Mouse (Mus musculus) heart, embryonic 11.5 days (tissue): ENCODE results near the gene Zbtb40. TPM values are rescaled to one million over a fixed set of nuclear protein-coding genes. Genes with fewer than 3 reads are reported as not detected.

Experiments
- ATAC-seq: fragments of 200-750 bp; cut with Nextera tagmentation; replicated peaks from 2 replicates; pipeline ENCODE4 v1.8.0; 2017; ENCODE audit warnings: moderate library complexity; ENCODE audit not compliant: insufficient number of reproducible peaks, low FRiP score, low TSS enrichment
- H3K27ac ChIP-seq: fragments of 300-500 bp; sonication (generic); 2 replicates; pipeline ENCODE4 v1.5.1; 2014; ENCODE audit warnings: mild to moderate bottlenecking, low read depth, low read length
- H3K27me3 ChIP-seq: fragments of 300-500 bp; sonication (generic); 2 replicates; pipeline ENCODE4 v1.6.1; 2014; ENCODE audit warnings: mild to moderate bottlenecking, low read length, mixed read lengths; ENCODE audit not compliant: control insufficient read depth, insufficient read depth
- H3K36me3 ChIP-seq: fragments of 300-500 bp; sonication (generic); 2 replicates; pipeline ENCODE4 v1.6.1; 2014; ENCODE audit warnings: mild to moderate bottlenecking, low read length, moderate library complexity, mixed read lengths; ENCODE audit not compliant: control insufficient read depth, insufficient read depth
- H3K4me1 ChIP-seq: fragments of 300-500 bp; sonication (generic); 2 replicates; pipeline ENCODE4 v1.6.1; 2014; ENCODE audit warnings: low read length; ENCODE audit not compliant: control insufficient read depth, insufficient read depth
- H3K4me2 ChIP-seq: fragments of 300-500 bp; sonication (generic); 2 replicates; pipeline ENCODE4 v1.6.1; 2014; ENCODE audit warnings: mild to moderate bottlenecking, moderate library complexity
- H3K4me3 ChIP-seq: fragments of 300-500 bp; sonication (generic); 2 replicates; pipeline ENCODE4 v1.5.1; 2014; ENCODE audit warnings: low read depth, low read length
- H3K9ac ChIP-seq: fragments of 300-500 bp; sonication (generic); 2 replicates; pipeline ENCODE4 v1.6.1; 2014; ENCODE audit warnings: mild to moderate bottlenecking, low read depth, low read length, moderate library complexity
- H3K9me3 ChIP-seq: fragments of 300-500 bp; sonication (generic); replicated peaks from 2 replicates; pipeline ENCODE4 v1.6.1; 2016; ENCODE audit warnings: low read length; ENCODE audit not compliant: control insufficient read depth
- WGBS: fragments of 180-500 bp; shearing (Covaris S2); extraction: QIAGEN DNeasy Blood & Tissue Kit; methylation state at CpG from one replicate; pipeline ENCODE4 v1.1.7; 2014; ENCODE audit not compliant: insufficient replicate concordance; 5-methylcytosine and 5-hydroxymethylcytosine counted together
- polyA plus RNA-seq: library from polyadenylated mRNA; unstranded; fragments of >200 nt; fragmentation: Nextera tagmentation; extraction: Ambion mirVana; gene quantifications from 2 replicates; pipeline ENCODE4 v1.2.1, GENCODE M21; 2014

Gene Zbtb40
- 3.5 and 3.7 TPM in 2 replicates for polyA plus RNA-seq

GRCm38 (mm10) chr4:137048550-137049032 lies at the start of gene Zbtb40:
Gene Zbtb40, minus strand, starts transcription at chr4:137048801.
- peak; percentile 86 for ATAC-seq
- 1% methylated on average over 32 of the region's 32 CpGs for WGBS
- peak within 1 kb of the TSS; percentile 73 for H3K4me2 ChIP-seq
- H3K27ac ChIP-seq: peak within 1 kb of the TSS; percentile 54
- peaks cover 11% of the 10 kb centered on the region; the same call in 1 of the 2 replicates for H3K27me3 ChIP-seq
- H3K9me3 ChIP-seq: 0 out of 2 replicates have a peak, but pooled peaks cover 5% of the 10 kb centered on the region
- H3K4me3 ChIP-seq: peak within 1 kb of the TSS; percentile 86
- H3K36me3 ChIP-seq: no peaks in the 10 kb centered on the region
- peaks cover 15% of the 10 kb centered on the region for H3K4me1 ChIP-seq
- peak within 1 kb of the TSS; percentile 69 for H3K9ac ChIP-seq

GRCm38 (mm10) chr4:137097984-137098327 lies 49.4 kb upstream of the Zbtb40 start:
- Histone ChIP-seq H3K4me3 (no peak overlapping the region), H3K27me3 (no peaks in the 10 kb centered on the region), H3K9ac (no peak overlapping the region), H3K4me1 (peaks cover 2% of the 10 kb centered on the region; the same call in 1 of the 2 replicates), H3K9me3 (no peaks in the 10 kb centered on the region), H3K36me3 (no peaks in the 10 kb centered on the region), H3K4me2 (no peak overlapping the region), H3K27ac (no peak overlapping the region)
- 48% methylated on average over 4 of the region's 4 CpGs for WGBS
- ATAC-seq: no peak

- 67% methylated on average over 17 of the region's 17 CpGs for WGBS
- H3K4me2 ChIP-seq: no peak overlapping the region
- no peak overlapping the region for H3K4me3 ChIP-seq
- no peaks in the 10 kb centered on the region for H3K36me3 ChIP-seq
- no peaks in the 10 kb centered on the region for H3K27me3 ChIP-seq
- ATAC-seq: no peak
- H3K9me3 ChIP-seq: no peaks in the 10 kb centered on the region
- peaks cover 2% of the 10 kb centered on the region; the same call in 1 of the 2 replicates for H3K4me1 ChIP-seq
- no peak overlapping the region for H3K9ac ChIP-seq
- H3K27ac ChIP-seq: no peak overlapping the region
These were observed 48.8 kb upstream of the Zbtb40 start for GRCm38 (mm10) chr4:137097246-137097983.

- Histone ChIP-seq H3K36me3 (no peaks in the 10 kb centered on the region), H3K27ac (no peak overlapping the region), H3K4me2 (peak overlapping the region; percentile 14; the same call in 1 of the 2 replicates), H3K4me1 (peaks cover 2% of the 10 kb centered on the region; the same call in 1 of the 2 replicates), H3K9ac (no peak overlapping the region), H3K27me3 (no peaks in the 10 kb centered on the region), H3K4me3 (no peak overlapping the region), H3K9me3 (no peaks in the 10 kb centered on the region)
- 27% methylated on average over 10 of the region's 10 CpGs for WGBS
- ATAC-seq: no peak
These were observed 47.8 kb upstream of the Zbtb40 start for GRCm38 (mm10) chr4:137096353-137096752.

- 32% methylated on average over 18 of the region's 18 CpGs for WGBS
- Histone ChIP-seq H3K4me1 (no peaks in the 10 kb centered on the region), H3K4me2 (no peak overlapping the region)
These were observed 36.6 kb upstream of the Zbtb40 start for GRCm38 (mm10) chr4:137085083-137085810.

GRCm38 (mm10) chr4:137082866-137083265 lies 34.3 kb upstream of the Zbtb40 start:
- Histone ChIP-seq H3K36me3 (no peaks in the 10 kb centered on the region), H3K27ac (no peak overlapping the region), H3K4me2 (no peak overlapping the region), H3K9ac (no peak overlapping the region), H3K4me3 (no peak overlapping the region), H3K9me3 (no peaks in the 10 kb centered on the region), H3K4me1 (no peaks in the 10 kb centered on the region), H3K27me3 (peaks cover 5% of the 10 kb centered on the region; the same call in 1 of the 2 replicates)
- ATAC-seq: no peak
- WGBS: 15% methylated on average over 2 of the region's 2 CpGs

More at GRCm38 (mm10) chr4:137085083-137085810, 36.6 kb upstream of the Zbtb40 start:
- H3K9me3 ChIP-seq: no peaks in the 10 kb centered on the region
- H3K27ac ChIP-seq: no peak overlapping the region
- H3K36me3 ChIP-seq: no peaks in the 10 kb centered on the region
- peaks cover 5% of the 10 kb centered on the region; the same call in 1 of the 2 replicates for H3K27me3 ChIP-seq
- H3K9ac ChIP-seq: no peak overlapping the region
- no peak for ATAC-seq
- H3K4me3 ChIP-seq: no peak overlapping the region

GRCm38 (mm10) chr4:137081401-137081800 lies 32.8 kb upstream of the Zbtb40 start:
- Histone ChIP-seq H3K4me1 (no peaks in the 10 kb centered on the region), H3K4me3 (no peak overlapping the region), H3K4me2 (no peak overlapping the region), H3K9me3 (no peaks in the 10 kb centered on the region), H3K9ac (no peak overlapping the region), H3K36me3 (no peaks in the 10 kb centered on the region), H3K27ac (no peak overlapping the region), H3K27me3 (peaks cover 2% of the 10 kb centered on the region; the same call in 1 of the 2 replicates)
- 85% methylated on average over 4 of the region's 4 CpGs for WGBS
- no peak for ATAC-seq

GRCm38 (mm10) chr4:137077216-137077615 lies 28.6 kb upstream of the Zbtb40 start:
- Histone ChIP-seq H3K27me3 (no peaks in the 10 kb centered on the region), H3K9me3 (no peaks in the 10 kb centered on the region), H3K4me2 (no peak overlapping the region), H3K9ac (no peak overlapping the region), H3K4me3 (no peak overlapping the region), H3K27ac (no peak overlapping the region), H3K36me3 (no peaks in the 10 kb centered on the region), H3K4me1 (no peaks in the 10 kb centered on the region)
- 45% methylated on average over 2 of the region's 2 CpGs for WGBS
- 0 out of 2 replicates have a peak, but pooled peaks have one; percentile 26 for ATAC-seq
